Comparison of ENCODE assay signal across 31 mouse cellular contexts in the genomic region with DNA sequence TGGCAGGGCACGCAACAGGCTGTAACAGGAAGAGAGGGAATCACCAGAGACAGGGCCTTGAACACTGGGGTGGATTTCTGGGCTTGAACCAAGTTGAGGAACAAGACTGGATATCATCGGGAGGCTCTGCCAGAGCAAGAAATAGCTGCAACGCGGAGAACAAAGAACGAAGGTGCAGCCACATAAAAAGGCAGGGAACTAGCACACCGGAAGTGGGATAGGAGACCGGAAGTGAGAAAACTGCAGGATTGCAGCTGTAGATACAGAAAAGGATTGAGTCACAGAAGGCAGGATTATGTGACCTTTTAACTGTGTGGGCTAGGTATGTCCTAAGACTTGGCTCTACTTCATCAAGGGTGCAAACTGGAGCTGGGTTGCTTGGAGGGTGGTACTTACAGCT. TPM values are rescaled to one million over a fixed set of nuclear protein-coding genes. Genes with fewer than 3 reads are reported as not detected.
DNase-seq lines count a peak whose midpoint lies in the region; ATAC-seq and TF ChIP-seq lines count a peak whose summit lies in the region.
"Had no signal": no experiment of that assay in that cellular context is flagged by ENCODE, and none has a peak within 500 bp of the region (broad histone marks: within the 10 kb centered on the region; RNA-seq: fewer than 3 reads in every experiment).

No protein-coding gene starts in this region.

- no peak overlapping the region for H3K27ac ChIP-seq in liver, embryonic 11.5 days (ENCODE audit: low read depth, low read length)
- H3K27ac ChIP-seq in liver, embryonic 13.5 days = peak overlapping the region; percentile 99
- H3K27ac ChIP-seq: heart, embryonic 15.5 days; hindbrain, embryonic 13.5 days; left cerebral cortex, adult 2 months; midbrain, embryonic 13.5 days; stomach, postnatal 0 days had no signal

- no peak for ATAC-seq in liver, embryonic 11.5 days (replicated peaks; ENCODE audit: low FRiP score)
- ATAC-seq in G1E (ENCODE audit: extremely low read depth, insufficient number of reproducible peaks, low FRiP score, poor library complexity, severe bottlenecking) = no peak
- ATAC-seq in liver, embryonic 13.5 days (ENCODE audit: low read depth) = no peak
- no peak for ATAC-seq in frontal cortex, adult (ENCODE audit: low TSS enrichment)
- ATAC-seq: inflammation-experienced regulatory T-cells, adult 6 months; midbrain, embryonic 13.5 days had no signal

- no peak for TF ChIP-seq CTCF in G1E (IDR thresholded peaks at IDR 0.05; ENCODE audit: low read depth, low read length)

- no peak for DNase-seq in liver, embryonic 11.5 days (ENCODE audit: low spot score)
- DNase-seq in liver (no peak), 416B (ENCODE audit: low read depth) (peak; percentile 57), G1E (ENCODE audit: low spot score) (no peak)
- DNase-seq in liver, embryonic 13.5 days = no peak
- no peak for DNase-seq in right cerebral cortex, adult 2 months (ENCODE audit: low spot score in 2 of 2)
- no peak for DNase-seq in Muller cell, postnatal 12 days (ENCODE audit: inconsistent ontology term)
- DNase-seq: adrenal gland, adult 2 months; B cell, adult 2 months; cerebellum, adult 11-12 months; cerebellum, postnatal 14 days; embryo, embryonic 11 days; gastrocnemius, adult 2 months; heart, postnatal 36 days; kidney, adult 18-20 months; kidney, postnatal 4 days; layer of hippocampus, adult 9-11 months; left cerebral cortex, postnatal 4 days; lung, postnatal 14 days; right cerebral cortex, postnatal 14 days; thymus, postnatal 4 days had no signal

- H3K4me3 ChIP-seq in liver, embryonic 11.5 days (ENCODE audit: low read depth, low read length) = peak overlapping the region; percentile 93
- peak overlapping the region; percentile 38; the same call in 1 of the 2 replicates for H3K4me3 ChIP-seq in G1E (ENCODE audit: low read depth, low read length)
- H3K4me3 ChIP-seq in liver, embryonic 13.5 days (replicated peaks) = peak overlapping the region; percentile 99
- H3K4me3 ChIP-seq: left cerebral cortex, adult 2 months had no signal

- no peak overlapping the region for H3K9ac ChIP-seq in liver, embryonic 11.5 days (ENCODE audit: low read depth, low read length)
- peak overlapping the region; percentile 100 for H3K9ac ChIP-seq in liver, embryonic 13.5 days
- H3K9ac ChIP-seq: midbrain, embryonic 13.5 days had no signal

- peaks cover 4% of the 10 kb centered on the region; the same call in 1 of the 2 replicates for H3K27me3 ChIP-seq in liver, embryonic 11.5 days (replicated peaks; ENCODE audit: control insufficient read depth, insufficient read depth, low read length)
- no peaks in the 10 kb centered on the region for H3K27me3 ChIP-seq in G1E (ENCODE audit: insufficient read depth, low read length)
- no peaks in the 10 kb centered on the region for H3K27me3 ChIP-seq in liver, embryonic 13.5 days

- no peaks in the 10 kb centered on the region for H3K9me3 ChIP-seq in liver, embryonic 11.5 days (ENCODE audit: control insufficient read depth, low read length)
- H3K9me3 ChIP-seq in G1E (replicated peaks) = no peaks in the 10 kb centered on the region
- no peaks in the 10 kb centered on the region for H3K9me3 ChIP-seq in liver, embryonic 13.5 days (replicated peaks)
- H3K9me3 ChIP-seq: heart, embryonic 15.5 days; hindbrain, embryonic 13.5 days; midbrain, embryonic 13.5 days had no signal

- peaks cover 34% of the 10 kb centered on the region for H3K4me1 ChIP-seq in liver, embryonic 11.5 days (replicated peaks; ENCODE audit: control insufficient read depth, insufficient read depth, low read length)
- peaks cover 63% of the 10 kb centered on the region for H3K4me1 ChIP-seq in G1E (ENCODE audit: insufficient read depth, low read depth, low read length)
- peaks cover 70% of the 10 kb centered on the region for H3K4me1 ChIP-seq in liver, embryonic 13.5 days (replicated peaks)

- 85% methylated on average over 7 of the region's 7 CpGs for WGBS in liver, embryonic 11.5 days
- 81% methylated on average over 7 of the region's 7 CpGs for WGBS in liver, embryonic 13.5 days (ENCODE audit: insufficient replicate concordance)

- peaks cover 12% of the 10 kb centered on the region; the same call in 1 of the 2 replicates for H3K36me3 ChIP-seq in liver, embryonic 11.5 days (ENCODE audit: control insufficient read depth, insufficient read depth, low read length)
- H3K36me3 ChIP-seq in G1E (replicated peaks) = peaks cover 53% of the 10 kb centered on the region
- H3K36me3 ChIP-seq in liver, embryonic 13.5 days = peaks cover 49% of the 10 kb centered on the region
- H3K36me3 ChIP-seq: heart, embryonic 15.5 days; midbrain, embryonic 13.5 days had no signal

- peak overlapping the region; percentile 96 for H3K4me2 ChIP-seq in liver, embryonic 11.5 days
- H3K4me2 ChIP-seq in liver, embryonic 13.5 days = peak overlapping the region; percentile 98

RNA-seq across cellular contexts. Expression of a gene that starts 2.6 kb away (rescaled TPM):
- polyA plus RNA-seq in liver, embryonic 11.5 days (2014; fragmentation: Nextera tagmentation; extraction: Ambion mirVana) = 458 and 504 TPM in 2 replicates
- total RNA-seq in G1E (2014; fragmentation: Nextera tagmentation) = 69.9 and 75.0 TPM in 2 replicates
- total RNA-seq in G1E (2017) = 51.5 and 56.1 TPM in 2 replicates
- polyA plus RNA-seq in G1E (2012) = 193 and 253 TPM in 2 replicates
- 469 and 494 TPM in 2 replicates for polyA plus RNA-seq in liver, embryonic 13.5 days (2015; fragmentation: Nextera tagmentation; extraction: Ambion mirVana)
- total RNA-seq: gastrocnemius, adult 2 months; heart, adult 8-10 months; heart, postnatal 36 days had no signal
- polyA plus RNA-seq: inflammation-experienced regulatory T-cells, adult 6 months had no signal

RNA-seq across cellular contexts. Expression of a gene that starts 4.0 kb away (rescaled TPM):
- polyA plus RNA-seq in liver, embryonic 11.5 days (2014; fragmentation: Nextera tagmentation; extraction: Ambion mirVana) = 11.5 and 12.7 TPM in 2 replicates
- 116 and 118 TPM in 2 replicates for total RNA-seq in G1E (2014; fragmentation: Nextera tagmentation)
- total RNA-seq in G1E (2017) = 147 and 170 TPM in 2 replicates
- polyA plus RNA-seq in G1E (2012) = 40.2 and 75.0 TPM in 2 replicates
- polyA plus RNA-seq in liver, embryonic 13.5 days (2015; fragmentation: Nextera tagmentation; extraction: Ambion mirVana) = 9.3 and 10.4 TPM in 2 replicates

RNA-seq across cellular contexts. Expression of a gene that starts 10.6 kb away (rescaled TPM):
- 53.5 and 56.7 TPM in 2 replicates for polyA plus RNA-seq in liver, embryonic 11.5 days (2014; fragmentation: Nextera tagmentation; extraction: Ambion mirVana)
- 17.7 and 26.6 TPM in 2 replicates for total RNA-seq in G1E (2014; fragmentation: Nextera tagmentation)
- 35.2 and 45.8 TPM in 2 replicates for total RNA-seq in G1E (2017)
- polyA plus RNA-seq in G1E (2012) = 66.4 and 69.8 TPM in 2 replicates
- 44.7 and 48.6 TPM in 2 replicates for polyA plus RNA-seq in liver, embryonic 13.5 days (2015; fragmentation: Nextera tagmentation; extraction: Ambion mirVana)

RNA-seq across cellular contexts. Expression of a gene that starts 32.4 kb away (rescaled TPM):
- polyA plus RNA-seq in liver, embryonic 11.5 days (2014; fragmentation: Nextera tagmentation; extraction: Ambion mirVana) = 144 and 160 TPM in 2 replicates
- 370 and 371 TPM in 2 replicates for total RNA-seq in G1E (2014; fragmentation: Nextera tagmentation)
- 319 and 358 TPM in 2 replicates for total RNA-seq in G1E (2017)
- 261 and 336 TPM in 2 replicates for polyA plus RNA-seq in G1E (2012)
- 84.1 and 90.4 TPM in 2 replicates for polyA plus RNA-seq in liver, embryonic 13.5 days (2015; fragmentation: Nextera tagmentation; extraction: Ambion mirVana)
- total RNA-seq: CH12.LX had no signal

RNA-seq across cellular contexts. Expression of a gene that starts 32.8 kb away (rescaled TPM):
- polyA plus RNA-seq in liver, embryonic 11.5 days (2014; fragmentation: Nextera tagmentation; extraction: Ambion mirVana) = 0.14 and 0.29 TPM in 2 replicates
- total RNA-seq in G1E (2014; fragmentation: Nextera tagmentation) (not detected in 2 replicates), G1E (2017) (0.23 and 0.27 TPM in 2 replicates)
- 0.16 and 0.25 TPM in 2 replicates for polyA plus RNA-seq in G1E (2012)
- 0.12 and 0.13 TPM in 2 replicates for polyA plus RNA-seq in liver, embryonic 13.5 days (2015; fragmentation: Nextera tagmentation; extraction: Ambion mirVana)
- total RNA-seq: megakaryocyte progenitor cell, adult 5-6 weeks had no signal

Comparison
In these comparisons a context has a peak if more than half of its experiments do, and no peak if none do; other contexts are left out.
1. H3K4me3 ChIP-seq: peak in every context shown above with its lines; median percentile 99 in liver, embryonic 13.5 days; 93 in liver, embryonic 11.5 days; 38 in G1E.